Mouse (Mus musculus): ENCODE results near the gene N4bp2.

DNA sequence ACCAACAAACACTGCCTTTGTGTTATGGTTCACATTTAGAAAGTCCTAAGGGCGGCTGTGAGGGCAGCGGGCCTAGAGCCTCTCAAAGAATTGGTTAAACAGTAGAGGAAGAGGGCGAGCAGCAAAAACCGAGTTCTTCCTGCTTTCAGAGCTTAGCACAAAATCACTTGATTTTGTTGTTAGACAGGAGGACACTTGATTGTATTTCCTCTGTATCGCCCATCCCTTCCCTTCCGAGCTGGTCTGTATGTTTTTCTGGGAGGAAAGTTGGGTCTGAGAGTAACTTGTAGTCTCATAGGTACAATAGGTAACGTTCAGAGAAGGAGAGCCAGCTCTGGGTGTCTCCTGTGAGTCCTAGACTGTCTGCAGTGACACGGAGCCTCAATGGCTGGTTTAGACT, 63.8 kb downstream of the N4bp2 start:
- TF ChIP-seq CTCF (IDR thresholded peaks at IDR 0.05; ENCODE audit: borderline replicate concordance, insufficient read depth, low read length), result no peak
- no peak for TF ChIP-seq POLR2A (IDR thresholded peaks at IDR 0.05; ENCODE audit: low read depth, low read length)

Measured in embryonic fibroblast, embryonic 13.5 days (primary cell).